Mouse (Mus musculus) brain, embryonic 14.5 days (tissue): ENCODE results near the gene Zfp827.

Experiments
- CTCF ChIP-seq: fragments of 200-500 bp; IDR thresholded peaks from 2 replicates; pipeline ENCODE4 v1.5.1; 2012; ENCODE audit warnings: inconsistent platforms, mild to moderate bottlenecking, moderate library complexity, borderline replicate concordance; ENCODE audit not compliant: insufficient read depth, insufficient read length; ENCODE audit errors: extremely low read depth
- POLR2A ChIP-seq: fragments of 200-500 bp; IDR thresholded peaks from 2 replicates; pipeline ENCODE4 v1.6.1; 2012; ENCODE audit warnings: mild to moderate bottlenecking, inconsistent platforms, borderline replicate concordance; ENCODE audit not compliant: poor library complexity, insufficient read depth, insufficient read length, severe bottlenecking; ENCODE audit errors: extremely low read depth

DNA sequence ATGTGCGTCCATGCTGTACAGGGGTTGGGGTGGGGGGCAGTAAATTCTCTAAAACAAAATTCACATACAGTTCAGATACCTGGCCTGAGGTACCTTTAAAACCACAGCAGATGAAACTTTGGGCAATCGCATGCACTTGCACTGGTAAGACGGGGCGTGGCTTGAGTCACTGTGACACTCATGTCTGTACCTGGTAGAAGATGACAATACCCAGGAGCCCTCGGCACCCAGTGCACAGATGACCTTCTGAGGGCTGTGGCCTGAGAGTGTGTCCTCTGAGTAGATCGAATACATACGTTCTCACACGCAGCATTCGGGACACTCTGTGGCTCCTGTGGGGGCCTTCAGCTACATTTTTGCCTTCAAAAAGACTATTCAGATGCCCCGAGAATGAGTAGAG, 117.4 kb downstream of the Zfp827 start:
- TF ChIP-seq CTCF (no peak), POLR2A (no peak)
